Mouse (Mus musculus) C2C12 (cell line): ENCODE measurements at regions not wholly inside any gene's neighbourhood (a gene's known extent, or its start where the extent isn't known, plus 50 kb on each side); places are given as distances from the start of the nearest gene placed in this dataset.

Experiments used
- CEBPB ChIP-seq: IDR thresholded peaks from one replicate; pipeline ENCODE4 v1.6.1; 2011; ENCODE audit warnings: low read depth, mild to moderate bottlenecking, control low read depth, moderate library complexity
- CTCF ChIP-seq: IDR thresholded peaks from one replicate; pipeline ENCODE4 v1.5.1; 2011; ENCODE audit not compliant: control insufficient read depth, insufficient read depth, insufficient read length
- MYOG ChIP-seq: IDR thresholded peaks from one replicate; pipeline ENCODE4 v1.6.1; 2011; ENCODE audit not compliant: control insufficient read depth, insufficient read length; ENCODE audit errors: extremely low read depth
- USF1 ChIP-seq: IDR thresholded peaks from one replicate; pipeline ENCODE4 v1.6.1; 2011; ENCODE audit warnings: low read depth, mild to moderate bottlenecking, control low read depth, moderate library complexity

GRCm38 (mm10) chr15:61160666-61161065 lies 237.9 kb upstream of the A1bg start:
- TF ChIP-seq CTCF, result no peak
- no peak for TF ChIP-seq CEBPB
- TF ChIP-seq MYOG, result no peak
- TF ChIP-seq USF1, result no peak
